Mouse (Mus musculus): Measurements from ENCODE around the gene Nfic.

DNA sequence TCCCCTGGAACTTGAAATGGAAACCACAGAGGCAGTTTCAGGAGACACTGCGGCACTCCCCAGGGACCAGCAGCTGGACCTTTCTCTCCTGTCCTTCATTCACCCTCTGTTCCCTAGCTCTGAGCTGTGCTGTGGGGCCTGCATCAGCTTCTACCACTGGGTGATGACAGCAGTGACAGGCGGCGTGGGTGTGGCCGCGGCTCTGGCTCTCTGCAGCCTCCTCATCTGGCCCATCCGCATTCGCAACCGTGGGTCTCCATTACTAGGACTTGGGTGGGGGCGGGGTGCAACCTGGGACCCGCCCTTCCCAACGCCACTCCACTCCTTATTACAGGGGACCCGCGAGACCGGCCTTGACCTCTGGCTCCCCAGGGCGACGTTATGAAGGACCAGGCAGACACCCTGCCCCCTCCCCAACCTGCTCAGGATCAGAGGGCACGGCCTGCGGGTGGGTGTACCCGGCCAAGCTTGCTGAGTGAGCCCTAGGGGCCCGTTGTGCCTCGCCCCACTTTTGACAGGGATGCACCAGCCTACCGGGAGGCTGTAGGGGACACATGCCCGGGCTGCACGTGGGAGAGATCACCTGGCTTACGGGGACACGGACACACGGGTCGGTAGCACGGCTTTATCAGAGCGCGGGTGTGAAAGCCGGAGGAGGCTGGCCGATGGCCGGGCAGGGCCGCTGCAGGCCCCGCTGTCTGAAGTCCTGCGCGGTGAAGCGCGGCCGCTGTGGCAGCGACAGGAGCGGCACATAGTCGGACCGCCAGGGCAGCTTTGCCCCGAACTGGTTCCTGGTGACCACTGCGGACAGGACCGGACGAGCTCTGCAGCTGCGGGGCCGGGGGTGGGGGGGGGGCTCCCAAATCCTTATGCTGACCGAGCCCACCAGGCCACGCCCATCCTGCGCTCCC, 91.7 kb downstream of the Nfic start:
- TF ChIP-seq USF2 (IDR thresholded peaks at IDR 0.05; ENCODE audit: borderline replicate concordance in 1 of 2, insufficient read depth in 1 of 2, low read depth in 1 of 2, low read length in 2 of 2) = no peak
- TF ChIP-seq CHD2 (IDR thresholded peaks at IDR 0.05; ENCODE audit: low read length) = no peak
- no peak for TF ChIP-seq CTCF (IDR thresholded peaks at IDR 0.05 in 2 of 3, conservative IDR thresholded peaks at IDR 0.05 in 1 of 3; ENCODE audit: control insufficient read depth in 1 of 3, insufficient read depth in 1 of 3, low read depth in 2 of 3, low read length in 3 of 3, poor library complexity in 1 of 3, severe bottlenecking in 1 of 3)
- no peak; a peak in 1 of 4 replicates for TF ChIP-seq POLR2A (IDR thresholded peaks at IDR 0.05; ENCODE audit: control insufficient read depth in 1 of 2, insufficient read depth in 1 of 2, low read depth in 1 of 2, low read length in 2 of 2, poor library complexity in 1 of 2)
- TF ChIP-seq EP300 (IDR thresholded peaks at IDR 0.05; ENCODE audit: low read depth in 1 of 2, low read length in 2 of 2) = no peak
- no peak for TF ChIP-seq USF1 (IDR thresholded peaks at IDR 0.05; ENCODE audit: low read depth, low read length)
- TF ChIP-seq POLR2AphosphoS2 (IDR thresholded peaks at IDR 0.05; ENCODE audit: low read length) = no peak

Measured in MEL (cell line).